Mouse (Mus musculus): ENCODE results near the gene Srp9. TPM values are rescaled to one million over a fixed set of nuclear protein-coding genes. Genes with fewer than 3 reads are reported as not detected.
"Not testable (repeated sequence)": the region's sequence is repeated elsewhere in the genome, so short reads cannot be mapped to it uniquely, and the experiment has no call there.

The Srp9 gene
- polyA plus RNA-seq, 1 experiment, result 33.9 TPM

- WGBS, result 21% methylated on average over 5 of the region's 5 CpGs
- Histone ChIP-seq H3K4me3 (replicated peaks; ENCODE audit: extremely low read depth, low read depth, low read length) (no peak overlapping the region), H3K4me1 (ENCODE audit: control insufficient read depth, insufficient read depth, low read length) (peaks cover 4% of the 10 kb centered on the region)
- no peak for DNase-seq
- TF ChIP-seq POLR2A (IDR thresholded peaks at IDR 0.05; ENCODE audit: borderline replicate concordance, extremely low read depth, low read depth, low read length), result no peak
- TF ChIP-seq CTCF (IDR thresholded peaks at IDR 0.05; ENCODE audit: insufficient read depth, low read length), result no peak
These were observed 38.4 kb downstream of the Srp9 start for GRCm38 (mm10) chr1:182162951-182163350.

DNA sequence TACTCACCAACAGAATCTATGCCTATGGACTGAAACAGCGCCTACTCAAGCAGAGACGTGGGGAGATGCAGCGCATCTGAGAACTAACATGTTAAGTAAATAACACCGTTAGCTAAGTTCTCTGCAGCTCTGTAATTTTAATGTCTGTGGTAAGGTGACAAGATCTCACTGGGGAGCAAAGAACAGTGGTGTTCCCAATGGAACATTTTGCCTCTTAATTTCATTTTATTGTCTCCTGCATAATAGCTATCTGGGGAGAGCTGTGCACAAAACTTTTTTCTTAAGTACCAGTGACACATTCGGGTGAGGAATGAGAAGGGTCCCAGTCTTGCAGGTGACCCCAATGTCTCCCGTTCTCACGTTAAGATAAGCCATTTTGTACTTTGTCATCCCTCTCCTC lies 39.8 kb downstream of the Srp9 start, which contains the start of gene Vmn1r1:
Gene Vmn1r1, minus strand, starts transcription at position 101 of the 400 bp plus-strand sequence.
- H3K4me3 ChIP-seq (replicated peaks; ENCODE audit: extremely low read depth, low read depth, low read length), result no peak within 1 kb of the TSS
- peaks cover 4% of the 10 kb centered on the region for H3K4me1 ChIP-seq (ENCODE audit: control insufficient read depth, insufficient read depth, low read length)
- 83% methylated on average over 7 of the region's 7 CpGs for WGBS
- no peak for DNase-seq
- TF ChIP-seq POLR2A (IDR thresholded peaks at IDR 0.05; ENCODE audit: borderline replicate concordance, extremely low read depth, low read depth, low read length), result no peak
- TF ChIP-seq CTCF (IDR thresholded peaks at IDR 0.05; ENCODE audit: insufficient read depth, low read length), result no peak

GRCm38 (mm10) chr1:182170206-182170605 lies 45.7 kb downstream of the Srp9 start:
- 80% methylated on average over 6 of the region's 6 CpGs for WGBS
- DNase-seq; H3K4me1 ChIP-seq (ENCODE audit: control insufficient read depth, insufficient read depth, low read length); H3K4me3 ChIP-seq (replicated peaks; ENCODE audit: extremely low read depth, low read depth, low read length): not testable (repeated sequence)

DNA sequence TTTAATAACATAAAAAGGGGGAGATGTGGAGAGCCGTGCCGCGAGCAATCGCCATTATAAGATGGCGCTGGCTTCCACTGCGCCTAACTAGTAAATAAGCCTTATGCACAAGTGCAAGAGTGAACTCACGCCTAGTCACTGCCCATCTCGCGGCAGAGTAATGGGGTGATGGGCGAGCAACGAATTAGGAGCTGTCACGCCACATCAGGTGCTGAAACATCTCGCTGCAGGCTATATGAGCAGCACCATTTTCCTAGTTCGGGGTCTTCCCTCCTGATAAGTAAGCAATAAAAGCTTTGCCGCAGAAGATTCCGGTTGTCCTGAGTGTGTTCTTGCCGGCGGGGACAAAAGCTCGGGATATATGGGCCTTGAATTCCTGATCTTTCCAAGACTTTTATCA lies 52.4 kb downstream of the Srp9 start:
- WGBS, result 90% methylated on average over 19 of the region's 19 CpGs
- not testable (repeated sequence) for H3K4me3 ChIP-seq (replicated peaks; ENCODE audit: extremely low read depth, low read depth, low read length); H3K4me1 ChIP-seq (ENCODE audit: control insufficient read depth, insufficient read depth, low read length); DNase-seq

- no peak for TF ChIP-seq POLR2A (IDR thresholded peaks at IDR 0.05; ENCODE audit: borderline replicate concordance, extremely low read depth, low read depth, low read length)
- TF ChIP-seq CTCF (IDR thresholded peaks at IDR 0.05; ENCODE audit: insufficient read depth, low read length), result no peak
- Histone ChIP-seq H3K4me3 (replicated peaks; ENCODE audit: extremely low read depth, low read depth, low read length) (no peak overlapping the region), H3K4me1 (ENCODE audit: control insufficient read depth, insufficient read depth, low read length) (no peaks in the 10 kb centered on the region)
- no peak for DNase-seq
- 81% methylated on average over 5 of the region's 5 CpGs for WGBS
These were observed 57.1 kb downstream of the Srp9 start for GRCm38 (mm10) chr1:182181456-182182305.

Other genes starting within 250 kb of the Srp9 start
- gene Enah, start 104.7 kb upstream of the Srp9 start, polyA plus RNA-seq (2012; rRNA removed), result 9.8 and 11.1 TPM in 2 replicates
- not detected in 2 replicates for gene Vmn1r1, start 39.7 kb downstream of the Srp9 start, polyA plus RNA-seq (2012; rRNA removed)
- gene Degs1, start 158.1 kb downstream of the Srp9 start, polyA plus RNA-seq (2012; rRNA removed), result 67.2 and 114 TPM in 2 replicates
- gene Fbxo28, start 216.9 kb downstream of the Srp9 start, polyA plus RNA-seq (2012; rRNA removed), result 9.0 and 11.2 TPM in 2 replicates

All from lung, adult 2 months (tissue).